Mouse (Mus musculus): ENCODE measurements around the gene Mfn2.

DNA sequence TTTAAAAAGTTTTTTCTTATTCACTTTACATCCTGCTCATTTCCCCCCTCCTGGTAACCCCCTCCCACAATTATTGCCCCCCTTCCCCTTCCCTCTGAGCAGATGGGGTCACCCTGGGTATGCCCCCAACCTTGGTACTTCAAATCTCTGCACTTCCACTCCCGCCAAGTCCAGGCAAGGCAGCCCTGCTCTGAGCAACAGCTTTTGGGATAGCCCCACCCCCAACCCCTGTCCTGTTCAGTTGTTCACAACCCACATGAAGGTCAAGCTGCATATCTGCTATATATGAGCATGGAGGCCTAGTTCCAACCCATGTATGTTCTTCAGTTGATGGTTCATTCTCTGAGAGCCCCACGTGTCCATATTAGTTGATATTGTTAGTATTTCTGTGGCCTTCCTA, 53.7 kb downstream of the Mfn2 start:
- TF ChIP-seq ZC3H11A (IDR thresholded peaks at IDR 0.05; ENCODE audit: borderline replicate concordance, low read depth, low read length) (no peak), CHD2 (IDR thresholded peaks at IDR 0.05; ENCODE audit: low read depth, low read length) (no peak), HCFC1 (IDR thresholded peaks at IDR 0.05; ENCODE audit: borderline replicate concordance, insufficient read depth, low read length) (no peak), MAFK (IDR thresholded peaks at IDR 0.05; ENCODE audit: insufficient read depth, low read depth, low read length) (no peak), ZNF384 (IDR thresholded peaks at IDR 0.05; ENCODE audit: low read depth, low read length) (no peak)
